In genomic region chr7:134698246-134698645, GRCm38 (mm10) we compare ENCODE assay signal across 20 mouse cellular contexts.
"Had no signal": no experiment of that assay in that cellular context is flagged by ENCODE, and none has a peak within 500 bp of the region (broad histone marks: within the 10 kb centered on the region; RNA-seq: fewer than 3 reads in every experiment).

No protein-coding gene starts in this region.

- DNase-seq: gastrocnemius, postnatal 14 days; gastrocnemius, postnatal 36 days; kidney, adult 11 months; kidney, adult 9 months; kidney, postnatal 14 days; kidney, postnatal 36 days; layer of hippocampus, adult 9-11 months; layer of hippocampus, postnatal 36 days; left cerebral cortex, postnatal 4 days had no signal

- H3K4me1 ChIP-seq: hindbrain, embryonic 15.5 days had no signal

- ATAC-seq: hindbrain, postnatal 0 days; intestine, embryonic 16.5 days; liver, embryonic 12.5 days had no signal

- H3K9ac ChIP-seq: heart, embryonic 13.5 days; heart, embryonic 15.5 days; hindbrain, embryonic 13.5 days; hindbrain, embryonic 15.5 days; limb, embryonic 13.5 days; limb, embryonic 15.5 days; liver, embryonic 12.5 days; liver, embryonic 14.5 days had no signal

- H3K9me3 ChIP-seq: heart, embryonic 13.5 days; heart, embryonic 15.5 days; hindbrain, embryonic 13.5 days; hindbrain, embryonic 15.5 days; limb, embryonic 13.5 days; limb, embryonic 15.5 days; liver, embryonic 12.5 days had no signal

- H3K27ac ChIP-seq: heart, embryonic 13.5 days; heart, embryonic 15.5 days; hindbrain, embryonic 13.5 days; hindbrain, embryonic 15.5 days; hindbrain, postnatal 0 days; limb, embryonic 13.5 days; liver, embryonic 12.5 days; liver, embryonic 14.5 days had no signal

- H3K4me2 ChIP-seq: heart, embryonic 11.5 days; heart, embryonic 13.5 days; heart, embryonic 15.5 days; hindbrain, embryonic 13.5 days; hindbrain, embryonic 15.5 days; limb, embryonic 13.5 days; limb, embryonic 15.5 days; liver, embryonic 12.5 days had no signal

- H3K4me3 ChIP-seq: heart, embryonic 13.5 days; heart, embryonic 15.5 days; hindbrain, embryonic 13.5 days; hindbrain, embryonic 15.5 days; limb, embryonic 13.5 days; limb, embryonic 15.5 days; liver, embryonic 12.5 days had no signal

- H3K27me3 ChIP-seq: heart, embryonic 13.5 days; heart, embryonic 15.5 days; hindbrain, embryonic 13.5 days; hindbrain, embryonic 15.5 days; limb, embryonic 13.5 days; limb, embryonic 15.5 days; liver, embryonic 12.5 days had no signal

- H3K36me3 ChIP-seq: heart, embryonic 13.5 days; heart, embryonic 15.5 days; hindbrain, embryonic 13.5 days; hindbrain, embryonic 15.5 days; limb, embryonic 15.5 days; liver, embryonic 12.5 days had no signal
